In genomic region chr5:118635476-118636187, GRCm38 (mm10) we compare ENCODE assay signal across 10 mouse cellular contexts.
DNase-seq lines count a peak whose midpoint lies in the region; ATAC-seq and TF ChIP-seq lines count a peak whose summit lies in the region.
"Had no signal": no experiment of that assay in that cellular context is flagged by ENCODE, and none has a peak within 500 bp of the region (broad histone marks: within the 10 kb centered on the region; RNA-seq: fewer than 3 reads in every experiment).

No protein-coding gene starts in this region.

- WGBS in thymus, adult 2 months = 30% methylated on average over 11 of the region's 11 CpGs
- WGBS in hindbrain, postnatal 0 days = 15% methylated on average over 11 of the region's 11 CpGs

- no peaks in the 10 kb centered on the region for H3K27me3 ChIP-seq in thymus, adult 2 months (ENCODE audit: control insufficient read depth, insufficient read depth, low read length)
- no peaks in the 10 kb centered on the region for H3K27me3 ChIP-seq in hindbrain, postnatal 0 days (ENCODE audit: insufficient read depth, low read length)

- 0 out of 2 replicates have a peak overlapping the region, but pooled peaks have one; percentile 9 for H3K9ac ChIP-seq in hindbrain, postnatal 0 days (replicated peaks; ENCODE audit: low read length)

- ATAC-seq in hindbrain, postnatal 0 days = peak; percentile 59; the same call in 1 of the 2 replicates

- H3K36me3 ChIP-seq in thymus, adult 2 months (ENCODE audit: control insufficient read depth, insufficient read depth, low read length) = no peaks in the 10 kb centered on the region
- no peaks in the 10 kb centered on the region for H3K36me3 ChIP-seq in hindbrain, postnatal 0 days (ENCODE audit: insufficient read depth, low read length)

- H3K4me2 ChIP-seq in hindbrain, postnatal 0 days (ENCODE audit: low read depth, low read length) = no peak overlapping the region

- TF ChIP-seq CTCF in thymus, adult 2 months (IDR thresholded peaks at IDR 0.05; ENCODE audit: borderline replicate concordance, control insufficient read depth, extremely low read depth, insufficient read depth, low read length, poor library complexity) = no peak
- TF ChIP-seq CTCF in hindbrain, postnatal 0 days (IDR thresholded peaks at IDR 0.05; ENCODE audit: low read depth) = no peak

- peak; percentile 39 for DNase-seq in gastrocnemius, adult 18-20 months (ENCODE audit: low spot score)
- DNase-seq in gastrocnemius, adult 8-10 months (ENCODE audit: low spot score in 2 of 2) = no peak
- peak; percentile 33 for DNase-seq in thymus, adult 2 months
- no peak for DNase-seq in thymus, adult 18-20 months
- DNase-seq in hindbrain, postnatal 0 days (ENCODE audit: low spot score) = peak; percentile 28
- DNase-seq in thymus, postnatal 4 days = peak; percentile 52
- no peak for DNase-seq in cerebellum, adult 9-10 months
- no peak for DNase-seq in cerebellum, postnatal 36 days
- DNase-seq: lung, postnatal 10 days had no signal

- no peak overlapping the region for H3K4me3 ChIP-seq in thymus, adult 2 months (ENCODE audit: control insufficient read depth, insufficient read depth, low read length)
- H3K4me3 ChIP-seq in hindbrain, postnatal 0 days (ENCODE audit: low read length) = no peak overlapping the region
- H3K4me3 ChIP-seq: erythroblast, embryonic 14.5 days had no signal

- H3K9me3 ChIP-seq in hindbrain, postnatal 0 days (ENCODE audit: low read length) = no peaks in the 10 kb centered on the region

- no peak overlapping the region; the same call in 1 of the 2 replicates for H3K27ac ChIP-seq in thymus, adult 2 months (ENCODE audit: control insufficient read depth, insufficient read depth, low read length)
- H3K27ac ChIP-seq in hindbrain, postnatal 0 days = peak overlapping the region; percentile 54; the same call in 1 of the 2 replicates

- H3K4me1 ChIP-seq in thymus, adult 2 months (replicated peaks; ENCODE audit: control insufficient read depth, insufficient read depth, low read length) = peaks cover 44% of the 10 kb centered on the region
- peaks cover 17% of the 10 kb centered on the region for H3K4me1 ChIP-seq in hindbrain, postnatal 0 days (ENCODE audit: insufficient read depth, low read length)

- no peak for TF ChIP-seq POLR2A in thymus, adult 2 months (IDR thresholded peaks at IDR 0.05; ENCODE audit: control insufficient read depth, extremely low read depth, insufficient read depth, low read length, poor library complexity)

Comparison
In these comparisons a context has a peak if more than half of its experiments do, and no peak if none do; other contexts are left out.
1. DNase-seq: peak in gastrocnemius, adult 18-20 months (single experiment), thymus, adult 2 months (single experiment), hindbrain, postnatal 0 days (single experiment) and thymus, postnatal 4 days (single experiment); none in gastrocnemius, adult 8-10 months (0 of 2), thymus, adult 18-20 months (0 of 2), cerebellum, adult 9-10 months (single experiment) and cerebellum, postnatal 36 days (0 of 2).